Mouse (Mus musculus): ENCODE data around the gene Oasl2. TPM values are rescaled to one million over a fixed set of nuclear protein-coding genes. Genes with fewer than 3 reads are reported as not detected.
A peak's percentile ranks its signal among the peaks of the same experiment; 100 is the strongest.

Oasl2 gene
- total and polyA plus RNA-seq, 3 experiments, result 0.31 TPM; not detected in 2

GRCm38 (mm10) chr5:114898857-114899256, 2.1 kb downstream of the Oasl2 start:
- H3K4me3 ChIP-seq (replicated peaks in 1 of 3; ENCODE audit: low read depth in 2 of 3, low read length in 2 of 3, poor library complexity in 1 of 3), result no peak overlapping the region
- no peak for DNase-seq (ENCODE audit: extremely low read depth)
- in situ Hi-C loops (cut with MboI; ENCODE audit: low pct_ligation_motif_present, low pct_unique_long_range_greater_than_20kb, low sequenced_read_pairs) (no loop called here), dilution Hi-C loops (cut with MboI; ENCODE audit: extremely low pct_ligation_motif_present, extremely low pct_unique_long_range_greater_than_20kb, low sequenced_read_pairs) (no loop called here)
- H3K9me3 ChIP-seq (replicated peaks; ENCODE audit: low read length), result no peaks in the 10 kb centered on the region
- peaks cover 4 to 15% of the 10 kb centered on the region in 2 experiments; a peak in 3 of 4 replicates for H3K4me1 ChIP-seq (ENCODE audit: control insufficient read depth in 1 of 2, insufficient read depth in 2 of 2)
- H3K36me3 ChIP-seq (replicated peaks in 1 of 2; ENCODE audit: control insufficient read depth in 1 of 2, insufficient read depth in 1 of 2, low read length in 1 of 2), result no peaks in the 10 kb centered on the region
- no peak overlapping the region for H3K27ac ChIP-seq (ENCODE audit: insufficient read depth, low read depth)
- H3K27me3 ChIP-seq (replicated peaks), result peaks cover 4% of the 10 kb centered on the region
- H3K9ac ChIP-seq (ENCODE audit: insufficient read depth, low read depth), result no peak overlapping the region
- TF ChIP-seq MXI1 (IDR thresholded peaks at IDR 0.05; ENCODE audit: low read depth, low read length) (no peak), POLR2AphosphoS2 (IDR thresholded peaks at IDR 0.05; ENCODE audit: low read depth, low read length) (no peak), ETS1 (conservative IDR thresholded peaks at IDR 0.05; ENCODE audit: low read depth, low read length) (no peak), MEF2A (IDR thresholded peaks at IDR 0.05; ENCODE audit: borderline replicate concordance, low read depth, low read length) (no peak), ZKSCAN1 (IDR thresholded peaks at IDR 0.05; ENCODE audit: borderline replicate concordance, low read depth, low read length) (no peak), IRF4 (IDR thresholded peaks at IDR 0.05; ENCODE audit: low read depth, low read length) (no peak), BHLHE40 (IDR thresholded peaks at IDR 0.05; ENCODE audit: low read depth, low read length) (no peak)
- H3K4me2 ChIP-seq (ENCODE audit: insufficient read depth, low read depth, poor library complexity, severe bottlenecking), result no peak overlapping the region
- no peaks in the 10 kb centered on the region for H3K79me2 ChIP-seq (replicated peaks; ENCODE audit: control insufficient read depth, extremely low read depth, insufficient read depth, poor library complexity, severe bottlenecking)

- DNase-seq (ENCODE audit: extremely low read depth), result peak; percentile 63
- Histone ChIP-seq H3K79me2 (replicated peaks; ENCODE audit: control insufficient read depth, extremely low read depth, insufficient read depth, poor library complexity, severe bottlenecking) (no peaks in the 10 kb centered on the region), H3K9me3 (replicated peaks; ENCODE audit: low read length) (peaks cover 19% of the 10 kb centered on the region), H3K36me3 (replicated peaks in 1 of 2; ENCODE audit: control insufficient read depth in 1 of 2, insufficient read depth in 1 of 2, low read length in 1 of 2) (no peaks in the 10 kb centered on the region), H3K9ac (ENCODE audit: insufficient read depth, low read depth) (no peak overlapping the region), H3K4me1 (ENCODE audit: control insufficient read depth in 1 of 2, insufficient read depth in 2 of 2) (peaks cover 0 to 7% of the 10 kb centered on the region in 2 experiments; a peak in 2 of 4 replicates), H3K27me3 (replicated peaks) (peaks cover 4% of the 10 kb centered on the region), H3K27ac (ENCODE audit: insufficient read depth, low read depth) (no peak overlapping the region), H3K4me3 (replicated peaks in 1 of 3; ENCODE audit: low read depth in 2 of 3, low read length in 2 of 3, poor library complexity in 1 of 3) (no peak overlapping the region), H3K4me2 (ENCODE audit: insufficient read depth, low read depth, poor library complexity, severe bottlenecking) (no peak overlapping the region)
- in situ Hi-C loops (cut with MboI; ENCODE audit: low pct_ligation_motif_present, low pct_unique_long_range_greater_than_20kb, low sequenced_read_pairs), result loop anchor here (25.0 kb wide), 1 partner anchor 190 kb away; the partner anchor contains the start of gene Tchp
- dilution Hi-C loops (cut with MboI; ENCODE audit: extremely low pct_ligation_motif_present, extremely low pct_unique_long_range_greater_than_20kb, low sequenced_read_pairs), result no loop called here
- TF ChIP-seq NELFE (IDR thresholded peaks at IDR 0.05; ENCODE audit: low read depth, low read length) (peak; percentile 35; the same call in 1 of the 2 replicates), POLR2AphosphoS2 (IDR thresholded peaks at IDR 0.05; ENCODE audit: low read depth, low read length) (no peak), ZC3H11A (IDR thresholded peaks at IDR 0.05; ENCODE audit: low read depth, low read length) (peak; percentile 56; the same call in 1 of the 2 replicates), RAD21 (IDR thresholded peaks at IDR 0.05; ENCODE audit: low read depth, low read length) (peak; percentile 90), ZKSCAN1 (IDR thresholded peaks at IDR 0.05; ENCODE audit: borderline replicate concordance, low read depth, low read length) (no peak), CTCF (conservative IDR thresholded peaks at IDR 0.05 in 1 of 2, IDR thresholded peaks at IDR 0.05 in 1 of 2; ENCODE audit: low read depth in 2 of 2, low read length in 2 of 2) (peak; percentile 76 to 87), TBP (conservative IDR thresholded peaks at IDR 0.05; ENCODE audit: low read depth, low read length) (no peak), USF1 (IDR thresholded peaks at IDR 0.05; ENCODE audit: low read depth, low read length) (no peak), SIN3A (IDR thresholded peaks at IDR 0.05; ENCODE audit: low read length) (no peak), SMC3 (IDR thresholded peaks at IDR 0.05; ENCODE audit: low read depth, low read length) (peak; percentile 87)
Observed at GRCm38 (mm10) chr5:114902413-114902812, 5.7 kb downstream of the Oasl2 start.
